Mouse (Mus musculus) midbrain, embryonic 13.5 days (tissue): Measurements from ENCODE around the gene Snrk. TPM values are rescaled to one million over a fixed set of nuclear protein-coding genes. Genes with fewer than 3 reads are reported as not detected.

ENCODE experiments used
- ATAC-seq: fragments of 200-750 bp; cut with Nextera tagmentation; 2 replicates; pipeline ENCODE4 v1.8.0; 2017; ENCODE audit warnings: mild to moderate bottlenecking, moderate TSS enrichment, moderate library complexity
- H3K27ac ChIP-seq: fragments of 300-500 bp; sonication (generic); 2 replicates; pipeline ENCODE4 v1.5.1; 2015; ENCODE audit warnings: inconsistent platforms, mild to moderate bottlenecking, moderate library complexity
- H3K27me3 ChIP-seq: fragments of 300-500 bp; sonication (generic); 2 replicates; pipeline ENCODE4 v1.6.1; 2015; ENCODE audit warnings: mild to moderate bottlenecking, inconsistent platforms
- H3K36me3 ChIP-seq: fragments of 300-500 bp; sonication (generic); 2 replicates; pipeline ENCODE4 v1.6.1; 2015; ENCODE audit warnings: mild to moderate bottlenecking, inconsistent platforms
- H3K4me1 ChIP-seq: fragments of 300-500 bp; sonication (generic); replicated peaks from 2 replicates; pipeline ENCODE4 v1.6.1; 2015; ENCODE audit warnings: inconsistent platforms
- H3K4me2 ChIP-seq: fragments of 300-500 bp; sonication (generic); replicated peaks from 2 replicates; pipeline ENCODE4 v1.6.1; 2015; ENCODE audit warnings: moderate library complexity, mild to moderate bottlenecking, inconsistent platforms
- H3K4me3 ChIP-seq: fragments of 300-500 bp; sonication (generic); replicated peaks from 2 replicates; pipeline ENCODE4 v1.5.1; 2015; ENCODE audit warnings: mild to moderate bottlenecking, inconsistent platforms
- H3K9ac ChIP-seq: fragments of 300-500 bp; sonication (generic); replicated peaks from 2 replicates; pipeline ENCODE4 v1.6.1; 2015; ENCODE audit warnings: mild to moderate bottlenecking, inconsistent platforms
- H3K9me3 ChIP-seq: fragments of 300-500 bp; sonication (generic); 2 replicates; pipeline ENCODE4 v1.6.1; 2016; ENCODE audit warnings: mild to moderate bottlenecking, inconsistent platforms
- WGBS: fragments of 180-500 bp; shearing (Covaris S2); methylation state at CpG from one replicate; pipeline ENCODE4 v1.1.7; 2015; 5-methylcytosine and 5-hydroxymethylcytosine counted together
- polyA plus RNA-seq: library from polyadenylated mRNA; unstranded; fragments of >200 nt; fragmentation: Nextera tagmentation; extraction: Ambion mirVana; gene quantifications from 2 replicates; pipeline ENCODE4 v1.2.1, GENCODE M21; 2015

The Snrk gene
- polyA plus RNA-seq, 1 experiment from 2014 or later, result 62.4 TPM

GRCm38 (mm10) chr9:122091171-122091570, 25.9 kb upstream of the Snrk start:
- Histone ChIP-seq H3K4me3 (no peak overlapping the region), H3K4me2 (no peak overlapping the region), H3K9ac (no peak overlapping the region), H3K9me3 (no peaks in the 10 kb centered on the region), H3K27me3 (no peaks in the 10 kb centered on the region), H3K4me1 (no peaks in the 10 kb centered on the region), H3K27ac (no peak overlapping the region), H3K36me3 (no peaks in the 10 kb centered on the region)
- WGBS, result 44% methylated on average over 7 of the region's 7 CpGs
- ATAC-seq, result no peak

- WGBS, result 69% methylated on average over 5 of the region's 5 CpGs
- Histone ChIP-seq H3K9ac (no peak overlapping the region), H3K4me2 (no peak overlapping the region)
Observed at GRCm38 (mm10) chr9:122091782-122092228, 25.3 kb upstream of the Snrk start.

DNA sequence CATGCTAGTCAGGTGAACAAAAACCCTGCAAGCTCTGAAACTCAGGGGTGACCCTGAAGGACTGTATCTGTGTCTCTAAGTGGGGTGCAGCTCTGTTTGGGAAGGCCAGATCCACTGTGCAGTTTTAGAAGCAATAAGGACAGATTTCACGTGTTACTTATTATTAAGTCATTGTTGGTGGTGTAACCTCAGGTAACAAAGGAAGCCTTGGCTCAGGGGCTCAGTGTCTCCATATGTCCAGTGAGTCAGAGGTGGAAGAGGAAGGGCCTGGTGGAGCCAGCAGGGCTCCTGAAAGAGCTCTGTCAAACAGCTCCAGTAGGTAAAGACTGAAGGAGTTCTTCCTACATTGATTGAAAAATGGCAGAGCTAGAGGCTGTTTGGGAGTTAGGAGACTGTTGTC, 22.9 kb upstream of the Snrk start:
- Histone ChIP-seq H3K4me3 (no peak overlapping the region), H3K27me3 (no peaks in the 10 kb centered on the region), H3K36me3 (no peaks in the 10 kb centered on the region), H3K4me1 (no peaks in the 10 kb centered on the region), H3K27ac (no peak overlapping the region), H3K4me2 (no peak overlapping the region), H3K9ac (no peak overlapping the region), H3K9me3 (no peaks in the 10 kb centered on the region)
- WGBS, result 89% methylated on average over 1 of the region's 1 CpGs
- no peak for ATAC-seq

More at GRCm38 (mm10) chr9:122091782-122092228, 25.3 kb upstream of the Snrk start:
- Histone ChIP-seq H3K4me1 (no peaks in the 10 kb centered on the region), H3K4me3 (no peak overlapping the region), H3K36me3 (no peaks in the 10 kb centered on the region), H3K9me3 (no peaks in the 10 kb centered on the region), H3K27ac (no peak overlapping the region), H3K27me3 (no peaks in the 10 kb centered on the region)
- ATAC-seq, result no peak

DNA sequence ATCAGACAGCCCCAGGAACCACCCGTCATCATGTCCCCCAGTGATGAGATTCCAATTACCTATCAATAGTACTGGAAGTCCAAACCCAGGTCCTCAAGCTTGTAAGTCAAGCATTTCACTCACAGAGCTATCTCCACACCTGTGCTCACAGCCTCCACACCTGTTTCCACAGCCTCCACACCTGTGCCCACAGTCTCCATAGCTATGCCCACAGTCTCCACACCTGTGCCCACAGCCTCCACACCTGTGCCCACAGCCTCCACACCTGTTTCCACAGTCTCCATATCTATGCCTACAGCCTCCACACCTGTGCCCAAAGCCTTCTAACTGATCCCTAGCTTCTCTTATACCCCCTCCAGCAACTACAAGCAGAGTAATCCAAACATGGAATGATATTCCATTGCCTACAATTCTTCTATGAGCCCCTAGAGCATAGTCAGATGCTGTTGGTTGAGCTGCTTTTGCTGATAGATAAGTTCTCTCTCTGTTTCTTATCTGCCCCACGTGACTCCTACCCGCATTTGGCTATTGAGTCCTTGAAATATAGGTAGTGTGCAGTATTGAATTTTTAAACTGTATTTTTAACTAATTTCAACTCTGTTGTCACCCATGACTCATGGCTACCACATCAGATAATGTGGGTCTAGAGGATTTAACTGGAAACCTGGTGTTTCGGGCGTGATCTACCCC, 20.1 kb upstream of the Snrk start:
- Histone ChIP-seq H3K4me1 (no peaks in the 10 kb centered on the region), H3K4me3 (no peak overlapping the region), H3K36me3 (no peaks in the 10 kb centered on the region), H3K9ac (no peak overlapping the region), H3K27ac (no peak overlapping the region), H3K27me3 (no peaks in the 10 kb centered on the region), H3K4me2 (no peak overlapping the region), H3K9me3 (no peaks in the 10 kb centered on the region)
- ATAC-seq, result no peak
- WGBS, result 92% methylated on average over 5 of the region's 5 CpGs

- 78% methylated on average over 6 of the region's 6 CpGs for WGBS
- H3K9me3 ChIP-seq, result no peaks in the 10 kb centered on the region
Observed at GRCm38 (mm10) chr9:122097535-122097934, 19.5 kb upstream of the Snrk start.

GRCm38 (mm10) chr9:122100584-122101127, 16.4 kb upstream of the Snrk start:
- ATAC-seq, result no peak
- no peaks in the 10 kb centered on the region for H3K36me3 ChIP-seq
- no peaks in the 10 kb centered on the region for H3K9me3 ChIP-seq
- no peaks in the 10 kb centered on the region for H3K27me3 ChIP-seq
- H3K4me3 ChIP-seq, result no peak overlapping the region
- no peak overlapping the region for H3K9ac ChIP-seq
- no peak overlapping the region for H3K27ac ChIP-seq
- H3K4me1 ChIP-seq, result no peaks in the 10 kb centered on the region
- H3K4me2 ChIP-seq, result no peak overlapping the region

More at GRCm38 (mm10) chr9:122097535-122097934, 19.5 kb upstream of the Snrk start:
- no peak overlapping the region for H3K4me2 ChIP-seq
- H3K4me1 ChIP-seq, result no peaks in the 10 kb centered on the region
- H3K4me3 ChIP-seq, result no peak overlapping the region
- H3K36me3 ChIP-seq, result no peaks in the 10 kb centered on the region
- no peaks in the 10 kb centered on the region for H3K27me3 ChIP-seq
- no peak overlapping the region for H3K27ac ChIP-seq
- no peak overlapping the region for H3K9ac ChIP-seq
- no peak for ATAC-seq

GRCm38 (mm10) chr9:122101196-122101595, 15.9 kb upstream of the Snrk start:
- Histone ChIP-seq H3K9ac (no peak overlapping the region), H3K27ac (no peak overlapping the region), H3K27me3 (no peaks in the 10 kb centered on the region), H3K4me1 (no peaks in the 10 kb centered on the region), H3K9me3 (no peaks in the 10 kb centered on the region), H3K4me2 (no peak overlapping the region), H3K4me3 (no peak overlapping the region), H3K36me3 (no peaks in the 10 kb centered on the region)
- no peak for ATAC-seq
- 84% methylated on average over 4 of the region's 4 CpGs for WGBS

- Histone ChIP-seq H3K36me3 (no peaks in the 10 kb centered on the region), H3K4me3 (no peak overlapping the region), H3K27ac (no peak overlapping the region), H3K9ac (no peak overlapping the region), H3K4me1 (no peaks in the 10 kb centered on the region), H3K27me3 (no peaks in the 10 kb centered on the region), H3K4me2 (no peak overlapping the region), H3K9me3 (no peaks in the 10 kb centered on the region)
- ATAC-seq, result no peak
- 48% methylated on average over 9 of the region's 9 CpGs for WGBS
Observed at GRCm38 (mm10) chr9:122103550-122104284, 13.3 kb upstream of the Snrk start.

DNA sequence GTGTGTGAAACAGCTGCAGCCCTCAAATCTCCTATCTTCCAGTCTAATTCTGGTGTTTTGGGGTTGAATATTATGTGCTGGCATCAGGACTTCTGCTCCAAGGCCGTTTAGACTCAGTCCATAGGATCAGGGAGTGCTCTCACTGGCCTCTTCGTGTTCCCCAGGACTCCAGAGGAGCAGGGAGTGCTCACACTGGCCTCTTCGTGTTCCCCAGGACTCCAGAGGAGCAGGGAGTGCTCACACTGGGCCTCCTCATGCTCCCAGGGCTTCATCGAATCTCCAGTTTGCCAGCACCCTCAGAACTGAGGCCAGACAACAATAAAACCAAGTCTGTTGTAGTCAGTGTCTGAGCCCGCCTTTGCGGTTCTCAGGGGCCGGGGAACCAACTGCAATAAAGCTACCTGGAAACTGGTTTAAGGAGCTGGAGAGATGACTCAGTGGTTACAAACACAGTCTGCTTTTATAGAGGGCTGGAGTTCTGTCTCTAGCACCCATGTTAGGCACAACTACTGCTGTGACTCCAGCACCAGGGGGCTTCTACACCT, 12.7 kb upstream of the Snrk start:
- H3K4me3 ChIP-seq, result no peak overlapping the region
- H3K27ac ChIP-seq, result no peak overlapping the region
- no peaks in the 10 kb centered on the region for H3K36me3 ChIP-seq
- H3K9ac ChIP-seq, result no peak overlapping the region
- H3K9me3 ChIP-seq, result no peaks in the 10 kb centered on the region
- no peaks in the 10 kb centered on the region for H3K27me3 ChIP-seq
- H3K4me1 ChIP-seq, result no peaks in the 10 kb centered on the region
- whole genome bisulfite sequencing, result 57% methylated on average over 7 of the region's 7 CpGs
- ATAC-seq, result no peak
- no peak overlapping the region for H3K4me2 ChIP-seq

- no peak overlapping the region for H3K4me3 ChIP-seq
- H3K9ac ChIP-seq, result no peak overlapping the region
- peaks cover 4% of the 10 kb centered on the region; the same call in 1 of the 2 replicates for H3K4me1 ChIP-seq
- no peak overlapping the region for H3K4me2 ChIP-seq
- H3K27me3 ChIP-seq, result no peaks in the 10 kb centered on the region
- H3K9me3 ChIP-seq, result no peaks in the 10 kb centered on the region
- H3K36me3 ChIP-seq, result no peaks in the 10 kb centered on the region
- WGBS, result 65% methylated on average over 7 of the region's 7 CpGs
- H3K27ac ChIP-seq, result no peak overlapping the region
- ATAC-seq, result no peak
Observed at GRCm38 (mm10) chr9:122107701-122108375, 9.2 kb upstream of the Snrk start.

DNA sequence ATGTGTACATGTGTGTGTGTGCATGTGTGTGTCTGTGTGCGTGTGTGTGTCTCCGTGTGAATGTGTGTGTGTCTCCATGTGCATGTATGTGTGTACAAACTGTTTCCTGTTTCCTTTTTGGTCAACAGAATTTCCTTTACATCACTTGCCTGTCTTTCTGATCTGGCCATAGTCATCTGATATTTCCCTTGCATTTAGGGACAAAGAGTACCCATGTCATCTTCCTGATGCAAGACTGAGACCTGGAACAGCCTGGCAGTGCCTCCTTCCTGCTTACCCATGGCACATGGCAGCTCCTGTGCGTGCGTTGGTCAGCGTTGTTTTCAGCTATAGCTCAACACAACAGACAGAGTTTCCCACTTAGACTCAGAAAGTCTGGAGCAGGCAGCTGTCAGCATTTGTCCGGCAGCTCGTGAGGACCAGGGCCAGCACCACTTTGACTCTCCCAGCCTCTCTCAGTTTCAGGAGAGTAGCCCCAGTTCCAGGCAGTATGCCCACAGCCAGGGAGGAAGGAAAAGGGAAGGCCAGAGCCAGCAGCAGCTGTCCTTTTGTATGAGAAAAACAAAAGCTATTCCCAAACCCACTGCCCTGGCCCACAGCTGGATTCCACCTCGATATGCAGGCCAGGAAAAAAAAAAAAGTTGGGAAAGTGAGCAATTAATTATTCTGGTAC, 7.4 kb upstream of the Snrk start:
- peaks cover 4% of the 10 kb centered on the region; the same call in 1 of the 2 replicates for H3K4me1 ChIP-seq
- no peak overlapping the region for H3K27ac ChIP-seq
- H3K27me3 ChIP-seq, result no peaks in the 10 kb centered on the region
- H3K4me3 ChIP-seq, result no peak overlapping the region
- H3K9ac ChIP-seq, result no peak overlapping the region
- no peaks in the 10 kb centered on the region for H3K36me3 ChIP-seq
- no peak for ATAC-seq
- no peaks in the 10 kb centered on the region for H3K9me3 ChIP-seq
- 61% methylated on average over 8 of the region's 8 CpGs for WGBS
- H3K4me2 ChIP-seq, result no peak overlapping the region
